Mouse (Mus musculus) G1E (cell line): Measurements from ENCODE around the gene Acot7.

Experiments
- CTCF ChIP-seq: IDR thresholded peaks from 2 replicates; pipeline ENCODE4 v1.5.1; 2012; ENCODE audit warnings: low read depth, low read length, inconsistent platforms, mixed read lengths
- GATA1 ChIP-seq: IDR thresholded peaks from 2 replicates; pipeline ENCODE4 v1.6.1; 2012; ENCODE audit warnings: borderline replicate concordance, low read length, inconsistent platforms, mixed read lengths
- GATA2 ChIP-seq: IDR thresholded peaks from 2 replicates; pipeline ENCODE4 v1.6.1; 2012; ENCODE audit warnings: low read depth, low read length, inconsistent platforms, borderline replicate concordance

DNA sequence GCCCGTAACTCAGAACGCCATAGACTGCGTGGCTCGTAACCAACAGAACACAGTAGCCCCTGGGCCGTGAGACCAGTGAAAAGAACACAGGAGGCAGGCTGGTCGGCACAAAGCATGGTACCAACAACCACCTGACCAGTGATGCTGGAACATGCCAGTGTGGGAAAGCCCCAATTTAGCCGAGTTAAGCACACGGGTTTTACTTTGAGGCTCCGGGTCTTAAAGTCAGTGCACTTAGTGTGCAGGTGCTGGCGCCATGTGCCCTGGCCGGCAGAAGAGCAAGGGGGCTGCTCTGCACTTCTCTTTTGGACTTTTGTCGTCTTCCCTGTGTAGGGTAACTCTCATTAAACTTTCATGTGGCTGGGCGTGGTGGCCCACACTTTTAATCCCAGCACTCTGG is 92.0 kb downstream of the Acot7 start:
- TF ChIP-seq CTCF: no peak
- no peak for TF ChIP-seq GATA2
- TF ChIP-seq GATA1: no peak
